Mouse (Mus musculus): ENCODE measurements around the gene Prickle2.

The Prickle2 gene

DNA sequence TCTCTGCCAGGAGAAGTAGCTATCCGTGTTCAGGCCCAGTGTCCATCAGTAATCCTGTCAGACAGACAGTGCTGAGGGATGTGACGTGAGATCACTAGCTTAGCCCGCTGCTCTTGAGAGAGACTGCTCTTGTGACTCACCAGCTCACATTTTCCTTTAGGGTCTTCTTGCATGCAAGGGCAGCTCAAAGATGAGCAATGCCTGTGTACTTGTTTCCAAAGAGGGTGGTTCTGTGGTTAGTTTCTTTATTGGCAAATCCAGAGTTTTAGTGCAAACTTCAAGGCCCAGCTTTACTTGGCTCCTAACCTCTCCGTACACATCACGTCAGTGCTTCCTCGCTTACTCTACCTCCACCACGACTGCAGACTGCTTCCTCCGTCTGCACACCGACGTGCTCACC, 324.9 kb downstream of the Prickle2 start:
- no peak for DNase-seq (ENCODE audit: low spot score in 2 of 2)

DNA sequence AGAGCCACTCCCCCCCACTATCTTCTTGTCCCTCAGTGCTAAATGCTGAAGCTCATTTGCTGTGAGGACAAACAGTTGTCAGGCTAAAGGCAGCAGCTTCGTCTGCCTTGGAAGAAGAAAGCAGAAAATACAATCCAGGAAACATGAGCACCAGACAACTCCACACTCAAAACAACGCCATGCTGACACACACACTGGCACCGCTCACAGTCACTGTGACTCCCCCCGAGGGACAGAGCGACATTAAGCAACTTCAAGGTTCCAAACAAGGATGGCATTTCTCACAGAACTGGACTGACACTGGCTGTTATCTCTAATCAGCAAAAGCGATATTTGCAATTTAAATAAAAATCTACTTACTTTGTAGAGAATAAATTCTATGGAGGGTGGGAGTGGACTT, 331.1 kb downstream of the Prickle2 start:
- no peak for DNase-seq (ENCODE audit: low spot score in 2 of 2)

DNA sequence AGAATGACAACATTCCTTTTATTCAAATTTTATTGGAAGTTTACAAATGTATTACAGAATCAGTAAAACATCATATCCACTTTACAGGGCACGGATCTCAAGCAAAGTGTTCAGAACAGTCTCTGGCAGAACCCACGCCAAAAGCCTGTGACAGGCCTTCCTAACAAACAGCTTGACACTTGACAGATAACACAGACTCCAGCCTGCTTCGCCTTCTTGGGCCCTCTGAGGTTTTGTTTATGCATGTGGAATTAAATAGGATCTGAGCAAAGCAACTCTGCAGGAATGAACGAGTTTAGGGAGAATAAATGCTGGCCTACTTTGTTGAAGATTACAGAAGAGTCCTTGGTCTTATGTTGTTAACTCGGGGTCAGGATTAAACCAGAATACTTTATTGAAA, 335.1 kb downstream of the Prickle2 start:
- DNase-seq (ENCODE audit: low spot score in 2 of 2), result no peak

DNA sequence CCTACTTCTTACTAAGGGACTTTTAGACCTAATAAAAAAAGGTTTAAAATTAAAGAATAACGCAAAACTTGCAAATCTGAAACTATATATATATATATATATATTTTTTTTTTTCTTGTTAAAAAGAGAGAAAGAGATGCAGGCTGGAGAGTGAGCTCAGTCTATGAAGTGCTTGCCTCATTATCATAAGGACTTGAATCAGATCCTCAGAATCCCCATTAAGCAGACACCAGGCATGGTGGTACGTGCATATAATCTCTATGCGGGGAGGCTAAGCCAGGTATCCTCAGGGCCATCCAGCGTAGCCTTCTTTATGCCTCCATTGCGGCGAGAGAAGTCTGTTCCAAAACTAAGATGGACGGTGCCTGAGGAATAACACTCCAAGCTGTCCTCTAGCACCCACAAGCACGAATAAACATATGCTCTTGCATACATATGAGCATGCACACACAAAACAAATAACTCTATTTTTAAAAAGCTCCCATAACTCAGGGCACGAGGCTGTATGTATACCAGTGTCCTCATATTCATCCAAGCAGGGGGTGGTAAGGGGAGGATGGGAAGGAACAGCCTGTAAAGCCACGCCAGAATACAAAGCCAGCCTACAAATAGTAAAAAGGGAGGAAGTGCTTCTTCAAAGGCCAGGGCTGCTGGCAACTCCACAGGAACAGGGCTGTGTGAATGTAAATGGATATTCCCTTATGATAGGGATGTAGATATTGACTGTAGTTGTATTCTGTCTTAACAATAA, 358.5 kb downstream of the Prickle2 start:
- DNase-seq (ENCODE audit: low spot score in 2 of 2), result peak in 1 of 2 experiments; percentile 27

DNA sequence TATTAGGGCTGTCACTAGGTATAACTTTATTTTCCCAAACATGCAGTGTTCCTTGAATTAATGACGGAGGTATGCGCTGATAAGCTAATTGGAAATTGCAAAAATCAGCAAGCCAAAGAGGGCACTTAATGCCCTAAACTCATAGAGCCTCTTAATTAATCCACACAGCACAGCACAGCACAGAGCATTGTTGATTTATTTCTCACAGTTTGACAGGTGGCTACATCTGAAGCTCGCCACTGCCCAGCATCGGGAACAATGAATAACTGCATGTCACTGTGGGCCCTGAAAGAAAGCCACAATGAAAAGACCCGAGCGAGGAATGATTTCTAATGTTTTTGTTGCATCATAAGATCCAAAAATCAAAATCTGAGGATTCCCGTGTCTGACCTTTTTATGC, 359.2 kb downstream of the Prickle2 start:
- DNase-seq (ENCODE audit: low spot score in 2 of 2), result no peak

DNA sequence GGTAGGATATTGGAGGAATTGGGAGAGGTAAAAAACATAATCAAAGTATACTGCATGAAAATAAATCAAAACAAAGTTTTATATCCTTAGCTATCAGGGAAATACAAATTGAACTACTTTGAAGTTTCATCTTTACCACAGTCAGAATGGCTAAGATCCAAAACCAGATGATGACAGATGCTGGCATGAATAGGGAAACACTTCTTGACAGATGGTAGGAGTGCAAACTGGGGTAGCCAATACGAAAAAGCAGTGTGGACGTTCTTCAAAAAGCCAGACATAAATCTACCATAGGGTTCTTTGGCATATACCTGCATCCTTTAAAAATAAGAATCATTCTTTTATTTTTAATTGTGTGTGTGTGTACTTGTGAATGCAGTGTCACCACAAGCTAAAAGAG, 360.8 kb downstream of the Prickle2 start:
- peak; percentile 27 to 35 for DNase-seq (ENCODE audit: low spot score in 2 of 2)

DNA sequence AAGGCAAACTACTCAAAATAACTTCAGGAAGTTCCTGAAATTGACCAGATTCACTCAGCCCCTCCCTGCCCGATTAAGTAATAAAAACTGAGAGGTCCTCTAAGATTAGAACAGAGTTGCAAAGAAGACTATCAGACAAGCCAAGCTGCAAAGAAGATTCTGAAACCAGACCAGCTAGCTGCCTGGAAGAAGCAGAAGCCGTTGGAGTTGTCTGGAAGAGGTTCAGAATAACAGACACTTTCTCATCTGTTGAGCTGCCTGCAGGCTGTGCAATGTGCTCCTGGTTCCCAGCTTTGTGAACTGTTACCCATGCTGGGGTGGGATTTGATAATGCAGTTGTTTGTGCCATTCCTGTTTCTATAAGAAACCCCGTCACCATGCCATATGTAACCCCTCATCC, 361.4 kb downstream of the Prickle2 start:
- no peak for DNase-seq (ENCODE audit: low spot score in 2 of 2)

Measured in right cerebral cortex, adult 2 months (tissue).